Mouse (Mus musculus) hindbrain, embryonic 10.5 days (tissue): ENCODE results near the gene Camkmt. TPM values are rescaled to one million over a fixed set of nuclear protein-coding genes. Genes with fewer than 3 reads are reported as not detected.

Source experiments
- DNase-seq: peaks from one replicate; pipeline ENCODE4 v3.0.0-alpha.2; 2017; ENCODE audit warnings: low spot score
- H3K27ac ChIP-seq: fragments of 300-500 bp; sonication (generic); 2 replicates; pipeline ENCODE4 v1.5.1; 2016; ENCODE audit warnings: mild to moderate bottlenecking, moderate library complexity
- H3K27me3 ChIP-seq: fragments of 300-500 bp; sonication (generic); 2 replicates; pipeline ENCODE4 v1.6.1; 2016; ENCODE audit warnings: mild to moderate bottlenecking; ENCODE audit not compliant: poor library complexity, insufficient read depth, severe bottlenecking
- H3K36me3 ChIP-seq: fragments of 300-500 bp; sonication (generic); 2 replicates; pipeline ENCODE4 v1.6.1; 2016; ENCODE audit warnings: mild to moderate bottlenecking, moderate library complexity
- H3K4me1 ChIP-seq: fragments of 300-500 bp; sonication (generic); replicated peaks from 2 replicates; pipeline ENCODE4 v1.6.1; 2016; ENCODE audit warnings: mild to moderate bottlenecking
- H3K4me3 ChIP-seq: fragments of 300-500 bp; sonication (generic); 2 replicates; pipeline ENCODE4 v1.5.1; 2016; ENCODE audit warnings: mild to moderate bottlenecking, moderate library complexity
- H3K9me3 ChIP-seq: fragments of 300-500 bp; sonication (generic); 2 replicates; pipeline ENCODE4 v1.6.1; 2016; ENCODE audit warnings: mild to moderate bottlenecking, moderate library complexity
- WGBS: fragments of 180-500 bp; shearing (Covaris S2); methylation state at CpG from one replicate; pipeline ENCODE4 v1.1.7; 2016; 5-methylcytosine and 5-hydroxymethylcytosine counted together
- polyA plus RNA-seq: library from polyadenylated mRNA; unstranded; fragments of >200 nt; fragmentation: Nextera tagmentation; extraction: Ambion mirVana; gene quantifications from 2 replicates; pipeline ENCODE4 v1.2.1, GENCODE M21; 2016

The Camkmt gene
- polyA plus RNA-seq, 1 experiment from 2014 or later, result 14.1 TPM

- Histone ChIP-seq H3K4me3 (no peak overlapping the region), H3K4me1 (peaks cover 7% of the 10 kb centered on the region; the same call in 1 of the 2 replicates), H3K27me3 (no peaks in the 10 kb centered on the region), H3K36me3 (no peaks in the 10 kb centered on the region), H3K9me3 (no peaks in the 10 kb centered on the region), H3K27ac (no peak overlapping the region)
- 77% methylated on average over 8 of the region's 8 CpGs for WGBS
- no peak for DNase-seq
Measured at GRCm38 (mm10) chr17:85151264-85151663, 60.9 kb downstream of the Camkmt start.

GRCm38 (mm10) chr17:85158202-85158601, 67.8 kb downstream of the Camkmt start:
- H3K9me3 ChIP-seq, result no peaks in the 10 kb centered on the region
- DNase-seq, result no peak
- H3K36me3 ChIP-seq, result no peaks in the 10 kb centered on the region
- no peak overlapping the region for H3K4me3 ChIP-seq
- no peaks in the 10 kb centered on the region for H3K27me3 ChIP-seq
- no peak overlapping the region for H3K27ac ChIP-seq
- 74% methylated on average over 4 of the region's 4 CpGs for WGBS
- no peaks in the 10 kb centered on the region for H3K4me1 ChIP-seq

- 87% methylated on average over 8 of the region's 8 CpGs for WGBS
- Histone ChIP-seq H3K27ac (no peak overlapping the region), H3K4me3 (no peak overlapping the region), H3K4me1 (no peaks in the 10 kb centered on the region), H3K27me3 (no peaks in the 10 kb centered on the region), H3K9me3 (no peaks in the 10 kb centered on the region), H3K36me3 (no peaks in the 10 kb centered on the region)
- no peak for DNase-seq
Measured at GRCm38 (mm10) chr17:85159526-85159925, 69.2 kb downstream of the Camkmt start.

GRCm38 (mm10) chr17:85160786-85161185, 70.4 kb downstream of the Camkmt start:
- H3K27me3 ChIP-seq, result no peaks in the 10 kb centered on the region
- no peak overlapping the region for H3K27ac ChIP-seq
- H3K9me3 ChIP-seq, result no peaks in the 10 kb centered on the region
- 91% methylated on average over 8 of the region's 8 CpGs for WGBS
- H3K4me3 ChIP-seq, result no peak overlapping the region
- no peak for DNase-seq
- H3K4me1 ChIP-seq, result no peaks in the 10 kb centered on the region
- no peaks in the 10 kb centered on the region for H3K36me3 ChIP-seq

- H3K4me3 ChIP-seq, result no peak overlapping the region
- no peaks in the 10 kb centered on the region for H3K36me3 ChIP-seq
- DNase-seq, result no peak
- H3K4me1 ChIP-seq, result no peaks in the 10 kb centered on the region
- H3K27ac ChIP-seq, result no peak overlapping the region
- H3K9me3 ChIP-seq, result no peaks in the 10 kb centered on the region
- no peaks in the 10 kb centered on the region for H3K27me3 ChIP-seq
- WGBS, result 86% methylated on average over 7 of the region's 7 CpGs
Measured at GRCm38 (mm10) chr17:85162569-85163271, 72.4 kb downstream of the Camkmt start.

GRCm38 (mm10) chr17:85163272-85163610, 72.9 kb downstream of the Camkmt start:
- Histone ChIP-seq H3K4me1 (no peaks in the 10 kb centered on the region), H3K4me3 (no peak overlapping the region), H3K36me3 (no peaks in the 10 kb centered on the region), H3K27ac (no peak overlapping the region), H3K27me3 (no peaks in the 10 kb centered on the region), H3K9me3 (no peaks in the 10 kb centered on the region)
- DNase-seq, result no peak
- WGBS, result 92% methylated on average over 4 of the region's 4 CpGs

- Histone ChIP-seq H3K4me3 (no peak overlapping the region), H3K27ac (no peak overlapping the region), H3K4me1 (peaks cover 11% of the 10 kb centered on the region), H3K9me3 (no peaks in the 10 kb centered on the region), H3K36me3 (no peaks in the 10 kb centered on the region), H3K27me3 (no peaks in the 10 kb centered on the region)
- 88% methylated on average over 2 of the region's 2 CpGs for WGBS
- no peak for DNase-seq
Measured at GRCm38 (mm10) chr17:85168761-85169160, 78.4 kb downstream of the Camkmt start.

GRCm38 (mm10) chr17:85170541-85171255, 80.3 kb downstream of the Camkmt start:
- 82% methylated on average over 10 of the region's 10 CpGs for WGBS

GRCm38 (mm10) chr17:85171951-85172350, 81.6 kb downstream of the Camkmt start:
- no peak for DNase-seq

More at GRCm38 (mm10) chr17:85170541-85171255, 80.3 kb downstream of the Camkmt start:
- peaks cover 11% of the 10 kb centered on the region for H3K4me1 ChIP-seq
- H3K27me3 ChIP-seq, result no peaks in the 10 kb centered on the region
- no peaks in the 10 kb centered on the region for H3K36me3 ChIP-seq
- no peaks in the 10 kb centered on the region for H3K9me3 ChIP-seq
- no peak for DNase-seq
- H3K27ac ChIP-seq, result no peak overlapping the region
- no peak overlapping the region for H3K4me3 ChIP-seq

GRCm38 (mm10) chr17:85177231-85177630, 86.9 kb downstream of the Camkmt start:
- peaks cover 24% of the 10 kb centered on the region for H3K4me1 ChIP-seq
- H3K27me3 ChIP-seq, result no peaks in the 10 kb centered on the region
- H3K36me3 ChIP-seq, result no peaks in the 10 kb centered on the region
- 37% methylated on average over 13 of the region's 13 CpGs for WGBS
- H3K27ac ChIP-seq, result no peak overlapping the region
- no peaks in the 10 kb centered on the region for H3K9me3 ChIP-seq
- peak; percentile 7 for DNase-seq
- no peak overlapping the region for H3K4me3 ChIP-seq

More at GRCm38 (mm10) chr17:85171951-85172350, 81.6 kb downstream of the Camkmt start:
- Histone ChIP-seq H3K4me1 (peaks cover 15% of the 10 kb centered on the region), H3K27ac (no peak overlapping the region), H3K4me3 (no peak overlapping the region), H3K27me3 (no peaks in the 10 kb centered on the region), H3K9me3 (no peaks in the 10 kb centered on the region), H3K36me3 (no peaks in the 10 kb centered on the region)
- 15% methylated on average over 4 of the region's 4 CpGs for WGBS

GRCm38 (mm10) chr17:85180471-85181060, 90.2 kb downstream of the Camkmt start:
- Histone ChIP-seq H3K4me3 (peak overlapping the region; percentile 29; the same call in 1 of the 2 replicates), H3K27me3 (no peaks in the 10 kb centered on the region), H3K36me3 (no peaks in the 10 kb centered on the region), H3K4me1 (peaks cover 20% of the 10 kb centered on the region), H3K9me3 (no peaks in the 10 kb centered on the region), H3K27ac (no peak overlapping the region)
- WGBS, result 49% methylated on average over 14 of the region's 14 CpGs
- DNase-seq, result peak; percentile 4

- H3K4me3 ChIP-seq, result no peak overlapping the region
- 0 out of 2 replicates have a peak, but pooled peaks cover 3% of the 10 kb centered on the region for H3K9me3 ChIP-seq
- H3K27ac ChIP-seq, result no peak overlapping the region
- peaks cover 3% of the 10 kb centered on the region; the same call in 1 of the 2 replicates for H3K27me3 ChIP-seq
- no peaks in the 10 kb centered on the region for H3K4me1 ChIP-seq
- DNase-seq, result peak; percentile 86
- WGBS, result 5% methylated on average over 14 of the region's 14 CpGs
- no peaks in the 10 kb centered on the region for H3K36me3 ChIP-seq
Measured at GRCm38 (mm10) chr17:85189227-85190127, 99.1 kb downstream of the Camkmt start.
